Mouse (Mus musculus) thymus, postnatal 10 days (tissue): Measurements from ENCODE around the gene Zc2hc1c.

Experiments
- DNase-seq, 2 experiments: peaks; one replicate each; pipeline ENCODE4 v3.0.0; 2021; ENCODE audit warnings: low spot score in 2 of 2

Zc2hc1c gene

DNA sequence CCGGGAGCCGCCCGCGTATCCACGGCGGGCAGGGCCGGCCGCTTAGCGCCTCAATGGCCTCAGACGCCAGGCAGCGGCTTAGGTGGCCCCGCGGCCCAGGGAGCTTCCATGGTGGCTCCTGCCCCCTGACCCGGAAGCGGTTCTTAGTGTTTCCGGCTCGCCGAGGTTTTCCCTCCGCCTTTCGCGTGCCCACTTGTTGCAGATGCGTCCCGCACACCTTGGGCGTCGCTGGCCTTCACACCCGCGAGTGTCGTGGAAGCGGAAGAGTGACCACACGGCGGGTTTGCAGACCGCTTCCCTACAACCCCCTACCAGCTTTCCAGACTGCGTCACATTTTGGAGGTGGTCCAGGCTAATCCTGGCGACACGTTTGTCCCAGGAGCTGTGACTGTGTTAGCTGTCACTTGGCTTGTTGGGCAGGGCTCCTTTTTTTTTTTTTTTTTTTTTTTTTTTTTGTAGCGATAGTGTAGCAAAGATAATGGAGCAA lies 50.9 kb downstream of the Zc2hc1c start, which contains the start of gene Nek9:
Gene Nek9, minus strand, starts transcription at position 120 of the 487 bp plus-strand sequence.
- DNase-seq = peak; percentile 86 to 95

DNA sequence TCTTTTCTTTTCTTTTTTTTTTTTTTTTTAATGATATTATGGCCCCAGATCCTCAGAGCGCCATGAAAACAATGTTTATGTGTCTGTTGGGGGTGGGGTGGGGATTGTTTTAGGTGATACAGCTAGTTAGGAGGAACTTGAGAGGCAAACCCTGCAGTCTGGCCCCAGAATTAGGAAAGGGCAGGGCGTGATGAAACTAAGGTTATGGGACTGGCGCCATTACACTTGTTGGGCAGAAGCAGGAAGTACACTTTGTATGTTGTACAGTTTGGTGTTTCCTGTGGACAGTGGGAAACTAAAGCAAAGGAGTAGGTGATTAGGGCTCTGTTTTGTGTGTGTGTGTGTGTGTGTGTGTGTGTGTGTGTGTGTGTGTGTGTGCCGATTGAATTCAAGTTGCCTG lies 51.6 kb downstream of the Zc2hc1c start:
- no peak for DNase-seq

DNA sequence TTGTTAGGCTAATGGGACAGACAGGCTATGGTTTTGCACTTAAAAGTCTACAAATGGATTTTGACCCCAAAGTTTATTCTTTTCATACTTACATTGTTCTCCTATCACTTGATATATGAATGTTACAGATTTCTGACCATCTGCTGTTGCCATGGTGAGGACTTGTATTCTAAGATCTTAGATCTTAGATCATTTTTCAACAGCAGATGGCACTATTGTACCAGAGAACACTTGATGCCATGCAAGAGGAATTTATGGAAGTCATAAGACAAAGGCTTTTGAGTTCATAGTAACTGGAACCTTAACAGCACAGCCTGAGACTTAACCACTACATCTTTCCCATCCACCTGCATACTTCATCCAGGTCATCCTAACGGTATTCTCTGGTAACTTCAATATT lies 52.7 kb downstream of the Zc2hc1c start:
- peak in 1 of 2 experiments; percentile 72 for DNase-seq

DNA sequence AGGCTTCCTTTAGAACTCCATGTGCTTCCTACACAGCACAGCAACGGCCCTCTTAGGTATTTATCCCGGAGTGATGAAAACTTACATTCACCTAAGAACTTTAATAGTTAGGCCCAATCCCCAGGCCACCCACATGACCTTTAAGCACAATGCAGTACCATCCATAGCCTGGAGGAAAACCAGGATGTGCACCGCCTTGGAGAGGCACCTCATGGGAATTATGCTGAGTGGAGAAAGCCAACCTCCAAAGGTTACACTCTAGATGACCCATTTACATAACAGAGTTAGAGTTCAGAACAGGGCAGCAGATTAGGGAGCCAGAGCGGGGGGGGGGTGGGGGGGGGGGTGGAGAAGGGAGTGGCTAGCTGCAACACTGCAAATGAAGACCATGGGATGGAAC lies 53.9 kb downstream of the Zc2hc1c start:
- DNase-seq = no peak

- DNase-seq = no peak
Observed at GRCm38 (mm10) chr12:85344252-85344651, 55.9 kb downstream of the Zc2hc1c start.

DNA sequence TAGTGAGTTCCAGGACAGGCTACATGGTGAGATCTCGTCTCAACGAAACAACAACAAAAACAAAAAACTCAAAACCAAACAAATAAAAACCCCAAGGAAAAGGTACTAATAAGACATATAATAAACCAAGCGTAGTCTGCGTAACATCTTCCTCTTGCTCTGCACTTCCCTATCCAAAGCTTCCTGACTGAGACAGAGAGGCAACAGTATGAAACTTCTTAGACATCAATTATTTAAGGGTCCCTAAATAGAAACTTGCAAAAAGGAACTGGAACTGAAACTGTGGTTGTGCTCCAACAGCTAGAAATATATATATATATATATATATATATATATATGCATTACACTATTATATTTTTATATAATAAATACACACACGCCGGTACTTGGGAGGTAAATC lies 57.2 kb downstream of the Zc2hc1c start:
- DNase-seq = no peak

- DNase-seq = peak in 1 of 2 experiments; percentile 75
Observed at GRCm38 (mm10) chr12:85346374-85346773, 58.0 kb downstream of the Zc2hc1c start.

- DNase-seq = no peak
Observed at GRCm38 (mm10) chr12:85347196-85347595, 58.8 kb downstream of the Zc2hc1c start.

DNA sequence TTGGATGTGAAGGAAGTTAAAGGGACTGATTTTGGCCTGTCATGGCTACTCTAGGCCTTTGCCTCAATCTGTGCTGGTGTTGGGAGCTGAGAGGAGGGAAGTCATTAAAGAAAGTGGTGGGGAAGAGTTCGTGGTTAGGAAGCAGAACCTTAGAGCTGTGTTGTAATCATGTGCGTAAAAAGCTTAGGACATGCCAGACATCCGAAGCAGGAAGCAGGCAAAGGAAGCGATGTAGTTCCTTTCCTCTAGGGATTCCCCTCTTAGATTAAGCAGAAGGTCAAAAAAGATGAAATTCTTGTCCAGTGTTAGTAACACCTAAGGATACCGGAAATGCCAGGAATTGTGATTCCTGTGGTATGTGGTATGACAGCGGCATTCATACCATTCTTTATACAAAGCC lies 59.9 kb downstream of the Zc2hc1c start:
- no peak for DNase-seq
